ENCODE assay signal across 10 mouse cellular contexts in genomic region chr8:13641206-13641605, GRCm38 (mm10). TPM values are rescaled to one million over a fixed set of nuclear protein-coding genes. Genes with fewer than 3 reads are reported as not detected.
A peak's percentile ranks its signal among the peaks of the same experiment; 100 is the strongest.
DNase-seq lines count a peak whose midpoint lies in the region; ATAC-seq lines count a peak whose summit lies in the region.
"Had no signal": no experiment of that assay in that cellular context is flagged by ENCODE, and none has a peak within 500 bp of the region (broad histone marks: within the 10 kb centered on the region; RNA-seq: fewer than 3 reads in every experiment).

No protein-coding gene starts in this region.

- H3K36me3 ChIP-seq in kidney, embryonic 14.5 days (ENCODE audit: control insufficient read depth, insufficient read depth, low read length), result no peaks in the 10 kb centered on the region
- H3K36me3 ChIP-seq in stomach, embryonic 15.5 days, result no peaks in the 10 kb centered on the region

- no peak for ATAC-seq in kidney, embryonic 14.5 days (ENCODE audit: low FRiP score, low TSS enrichment)
- ATAC-seq in stomach, embryonic 15.5 days (ENCODE audit: insufficient read depth, low FRiP score, low read depth), result no peak

- no peaks in the 10 kb centered on the region for H3K9me3 ChIP-seq in kidney, embryonic 14.5 days (ENCODE audit: control insufficient read depth, low read length)
- no peaks in the 10 kb centered on the region for H3K9me3 ChIP-seq in stomach, embryonic 15.5 days

- WGBS in kidney, embryonic 14.5 days, result 66% methylated on average over 9 of the region's 9 CpGs
- WGBS in stomach, embryonic 15.5 days, result 64% methylated on average over 9 of the region's 9 CpGs

- no peak overlapping the region for H3K4me3 ChIP-seq in kidney, embryonic 14.5 days (ENCODE audit: low read length)
- no peak overlapping the region for H3K4me3 ChIP-seq in stomach, embryonic 15.5 days (replicated peaks)

- no peaks in the 10 kb centered on the region for H3K27me3 ChIP-seq in kidney, embryonic 14.5 days (ENCODE audit: control insufficient read depth, insufficient read depth, low read length)
- no peaks in the 10 kb centered on the region for H3K27me3 ChIP-seq in stomach, embryonic 15.5 days (replicated peaks)
- H3K27me3 ChIP-seq: Patski had no signal

- DNase-seq in cerebellum, adult 9-10 months, result peak; percentile 38
- DNase-seq in cerebellum, adult 18-20 months, result no peak
- no peak for DNase-seq in kidney, adult 11 months
- DNase-seq in ovary, postnatal 36 days (ENCODE audit: low spot score), result peak; percentile 39
- DNase-seq in ovary, postnatal 14 days (ENCODE audit: low spot score), result no peak
- no peak for DNase-seq in frontal cortex, postnatal 14 days (ENCODE audit: low spot score in 2 of 2)
- DNase-seq: heart, postnatal 10 days had no signal

- H3K9ac ChIP-seq in kidney, embryonic 14.5 days (ENCODE audit: low read depth, low read length), result no peak overlapping the region
- no peak overlapping the region for H3K9ac ChIP-seq in stomach, embryonic 15.5 days

- H3K4me1 ChIP-seq in kidney, embryonic 14.5 days (ENCODE audit: control insufficient read depth, insufficient read depth, low read length), result peaks cover 18% of the 10 kb centered on the region; the same call in 1 of the 2 replicates
- peaks cover 34% of the 10 kb centered on the region for H3K4me1 ChIP-seq in stomach, embryonic 15.5 days

- H3K4me2 ChIP-seq in kidney, embryonic 14.5 days (replicated peaks; ENCODE audit: low read depth, low read length), result no peak overlapping the region
- no peak overlapping the region for H3K4me2 ChIP-seq in stomach, embryonic 15.5 days

- peak overlapping the region; percentile 13; the same call in 1 of the 2 replicates for H3K27ac ChIP-seq in kidney, embryonic 14.5 days (ENCODE audit: low read depth, low read length)
- H3K27ac ChIP-seq in stomach, embryonic 15.5 days, result peak overlapping the region; percentile 41; the same call in 1 of the 2 replicates

RNA-seq across cellular contexts. Expression of gene Rasa3, which starts 36.2 kb away (rescaled TPM):
- polyA plus RNA-seq in kidney, embryonic 14.5 days (2014; fragmentation: Nextera tagmentation; extraction: Ambion mirVana), result 8.0 and 20.2 TPM in 2 replicates
- polyA plus RNA-seq in stomach, embryonic 15.5 days (2015; fragmentation: Nextera tagmentation; extraction: Ambion mirVana), result 26.0 and 27.0 TPM in 2 replicates

Comparison
In these comparisons a context has a peak if more than half of its experiments do, and no peak if none do; other contexts are left out.
1. DNase-seq: peak in cerebellum, adult 9-10 months (single experiment) and ovary, postnatal 36 days (single experiment); none in cerebellum, adult 18-20 months (0 of 2), kidney, adult 11 months (single experiment), ovary, postnatal 14 days (single experiment) and frontal cortex, postnatal 14 days (0 of 2).